Mouse (Mus musculus) MEL (cell line): ENCODE results near the gene Ano2. TPM values are rescaled to one million over a fixed set of nuclear protein-coding genes. Genes with fewer than 3 reads are reported as not detected.

Source experiments
- DNase-seq: peaks from one replicate; pipeline ENCODE4 v3.0.0; 2011; ENCODE audit warnings: low read depth, low spot score
- H3K27ac ChIP-seq: 2 replicates; pipeline ENCODE4 v1.5.1; 2012; ENCODE audit warnings: low read depth, mild to moderate bottlenecking, control low read depth, low read length, moderate library complexity; ENCODE audit not compliant: control insufficient read depth
- H3K27me3 ChIP-seq, 2 experiments: fragments of 150-350 bp in 1 of 2; sonication (generic) in 1 of 2; 2 replicates each; pipeline ENCODE4 v1.6.1; 2012; ENCODE audit warnings: low read length in 2 of 2, mild to moderate bottlenecking in 2 of 2, improper control_type of control experiment in 1 of 2, moderate library complexity in 1 of 2; ENCODE audit not compliant: insufficient read depth in 2 of 2, control insufficient read depth in 1 of 2
- H3K36me3 ChIP-seq, 2 experiments: 2 replicates each; pipeline ENCODE4 v1.6.1; 2012 to 2014; ENCODE audit warnings: low read length in 2 of 2, improper control_type of control experiment in 1 of 2, inconsistent platforms in 1 of 2, mild to moderate bottlenecking in 1 of 2; ENCODE audit not compliant: insufficient read depth in 2 of 2, control insufficient read depth in 1 of 2
- H3K4me1 ChIP-seq, 2 experiments: fragments of 150-350 bp in 1 of 2; sonication (generic) in 1 of 2; 2 replicates each; pipeline ENCODE4 v1.6.1; 2012; ENCODE audit warnings: low read length in 2 of 2, improper control_type of control experiment in 1 of 2, mild to moderate bottlenecking in 1 of 2; ENCODE audit not compliant: insufficient read depth in 2 of 2, control insufficient read depth in 1 of 2
- H3K4me3 ChIP-seq, 2 experiments: fragments of 150-350 bp in 1 of 2; sonication (generic) in 1 of 2; 2 replicates each; pipeline ENCODE4 v1.5.1; 2012; ENCODE audit warnings: low read depth in 2 of 2, low read length in 2 of 2, mild to moderate bottlenecking in 2 of 2, moderate library complexity in 2 of 2, control low read depth in 1 of 2, improper control_type of control experiment in 1 of 2; ENCODE audit not compliant: control insufficient read depth in 1 of 2, insufficient read depth in 1 of 2
- H3K79me2 ChIP-seq: 2 replicates; pipeline ENCODE4 v1.6.1; 2012; ENCODE audit warnings: mild to moderate bottlenecking, low read length, moderate library complexity; ENCODE audit not compliant: control insufficient read depth, poor library complexity, insufficient read depth
- H3K9ac ChIP-seq: 2 replicates; pipeline ENCODE4 v1.6.1; 2012; ENCODE audit warnings: low read depth, mild to moderate bottlenecking, control low read depth, low read length, moderate library complexity; ENCODE audit not compliant: control insufficient read depth, poor library complexity, severe bottlenecking
- H3K9me3 ChIP-seq: fragments of 150-350 bp; sonication (generic); replicated peaks from 2 replicates; pipeline ENCODE4 v1.6.1; 2012; ENCODE audit warnings: mild to moderate bottlenecking, low read length, improper control_type of control experiment, moderate library complexity; ENCODE audit not compliant: insufficient read depth
- BHLHE40 ChIP-seq: IDR thresholded peaks from 2 replicates; pipeline ENCODE4 v1.6.1; 2012; ENCODE audit warnings: low read depth, mild to moderate bottlenecking, inconsistent platforms, low read length, improper control_type of control experiment, borderline replicate concordance
- CHD2 ChIP-seq: IDR thresholded peaks from 2 replicates; pipeline ENCODE4 v1.6.1; 2011; ENCODE audit warnings: low read length, improper control_type of control experiment
- ELF1 ChIP-seq: IDR thresholded peaks from 2 replicates; pipeline ENCODE4 v1.6.1; 2014; ENCODE audit warnings: low read depth, mild to moderate bottlenecking, inconsistent platforms, low read length, improper control_type of control experiment, moderate library complexity
- GABPA ChIP-seq: IDR thresholded peaks from 2 replicates; pipeline ENCODE4 v1.6.1; 2012; ENCODE audit warnings: low read depth, mild to moderate bottlenecking, inconsistent platforms, low read length, improper control_type of control experiment, moderate library complexity
- GATA1 ChIP-seq: IDR thresholded peaks from 2 replicates; pipeline ENCODE4 v1.6.1; 2011; ENCODE audit warnings: low read depth, low read length, improper control_type of control experiment
- HCFC1 ChIP-seq: IDR thresholded peaks from 2 replicates; pipeline ENCODE4 v1.6.1; 2012; ENCODE audit warnings: low read depth, mild to moderate bottlenecking, inconsistent platforms, low read length, improper control_type of control experiment, moderate library complexity
- JUND ChIP-seq: IDR thresholded peaks from 2 replicates; pipeline ENCODE4 v1.6.1; 2011; ENCODE audit warnings: low read depth, mild to moderate bottlenecking, improper control_type of control experiment, low read length
- KAT2A ChIP-seq: conservative IDR thresholded peaks from 2 replicates; pipeline ENCODE4 v1.6.1; 2012; ENCODE audit warnings: low read depth, low read length, improper control_type of control experiment, inconsistent platforms
- MAFK ChIP-seq: IDR thresholded peaks from 2 replicates; pipeline ENCODE4 v1.6.1; 2011; ENCODE audit warnings: low read depth, mild to moderate bottlenecking, low read length, improper control_type of control experiment, borderline replicate concordance
- MAX ChIP-seq: IDR thresholded peaks from 2 replicates; pipeline ENCODE4 v1.6.1; 2011; ENCODE audit warnings: low read length, improper control_type of control experiment
- MAZ ChIP-seq: IDR thresholded peaks from 2 replicates; pipeline ENCODE4 v1.6.1; 2012; ENCODE audit warnings: low read depth, mild to moderate bottlenecking, inconsistent platforms, low read length, improper control_type of control experiment
- MXI1 ChIP-seq: IDR thresholded peaks from 2 replicates; pipeline ENCODE4 v1.6.1; 2011; ENCODE audit warnings: mild to moderate bottlenecking, low read depth, low read length, improper control_type of control experiment
- MYB ChIP-seq: IDR thresholded peaks from 2 replicates; pipeline ENCODE4 v1.6.1; 2011; ENCODE audit warnings: mild to moderate bottlenecking, low read depth, low read length, improper control_type of control experiment
- MYC ChIP-seq: IDR thresholded peaks from 2 replicates; pipeline ENCODE4 v1.6.1; 2011; ENCODE audit warnings: low read depth, mild to moderate bottlenecking, low read length, improper control_type of control experiment, moderate library complexity
- NELFE ChIP-seq: IDR thresholded peaks from 2 replicates; pipeline ENCODE4 v1.6.1; 2011; ENCODE audit warnings: low read depth, low read length, improper control_type of control experiment
- NRF1 ChIP-seq: IDR thresholded peaks from 2 replicates; pipeline ENCODE4 v1.6.1; 2014; ENCODE audit warnings: low read depth, mild to moderate bottlenecking, inconsistent platforms, low read length, improper control_type of control experiment, moderate library complexity; ENCODE audit not compliant: poor library complexity, insufficient read depth, severe bottlenecking
- POLR2AphosphoS2 ChIP-seq: IDR thresholded peaks from 2 replicates; pipeline ENCODE4 v1.6.1; 2011; ENCODE audit warnings: low read length, improper control_type of control experiment
- POLR2AphosphoS5 ChIP-seq: IDR thresholded peaks from 2 replicates; pipeline ENCODE4 v1.6.1; 2012; ENCODE audit warnings: low read depth, borderline replicate concordance, mild to moderate bottlenecking, inconsistent platforms, low read length, moderate library complexity, mixed read lengths
- SIN3A ChIP-seq: IDR thresholded peaks from 2 replicates; pipeline ENCODE4 v1.6.1; 2012; ENCODE audit warnings: low read length, improper control_type of control experiment, inconsistent platforms
- SMC3 ChIP-seq: IDR thresholded peaks from 2 replicates; pipeline ENCODE4 v1.6.1; 2011; ENCODE audit warnings: low read depth, low read length, improper control_type of control experiment
- TBP ChIP-seq: IDR thresholded peaks from 2 replicates; pipeline ENCODE4 v1.8.0; 2011; ENCODE audit warnings: low read depth, low read length, improper control_type of control experiment
- TCF12 ChIP-seq: IDR thresholded peaks from 2 replicates; pipeline ENCODE4 v1.6.1; 2014; ENCODE audit warnings: low read depth, mild to moderate bottlenecking, inconsistent platforms, low read length, improper control_type of control experiment, moderate library complexity
- UBTF ChIP-seq: IDR thresholded peaks from 2 replicates; pipeline ENCODE4 v1.6.1; 2012; ENCODE audit warnings: low read depth, mild to moderate bottlenecking, inconsistent platforms, low read length, improper control_type of control experiment, moderate library complexity, borderline replicate concordance; ENCODE audit not compliant: insufficient read depth
- ZC3H11A ChIP-seq: IDR thresholded peaks from 2 replicates; pipeline ENCODE4 v1.6.1; 2012; ENCODE audit warnings: low read depth, mild to moderate bottlenecking, inconsistent platforms, low read length, improper control_type of control experiment
- ZKSCAN1 ChIP-seq: IDR thresholded peaks from 2 replicates; pipeline ENCODE4 v1.6.1; 2012; ENCODE audit warnings: low read depth, mild to moderate bottlenecking, inconsistent platforms, low read length, improper control_type of control experiment, moderate library complexity
- ZMIZ1 ChIP-seq: IDR thresholded peaks from 2 replicates; pipeline ENCODE4 v1.6.1; 2012; ENCODE audit warnings: low read depth, mild to moderate bottlenecking, inconsistent platforms, low read length, improper control_type of control experiment, moderate library complexity
- polyA plus RNA-seq, 2 experiments: library from polyadenylated mRNA; stranded (reverse) in 1 of 2; unstranded in 1 of 2; fragments of >175 nt in 1 of 2; fragments of >200 nt in 1 of 2; gene quantifications; 2 replicates each; pipeline versions ENCODE4 v1.2.1 to v1.2.4; 2012; ENCODE audit warnings: low replicate concordance in 2 of 2, low read depth in 1 of 2; ENCODE audit not compliant: insufficient read length in 2 of 2, insufficient read depth in 1 of 2, missing spikeins in 1 of 2
- total RNA-seq: library from RNA; depleted of rRNA; stranded (reverse); fragments of 300-350 nt; gene quantifications from 2 replicates; pipeline ENCODE4 v1.2.3, GENCODE M21; 2012

Ano2 gene
- total and polyA plus RNA-seq, 3 experiments, result not detected

DNA sequence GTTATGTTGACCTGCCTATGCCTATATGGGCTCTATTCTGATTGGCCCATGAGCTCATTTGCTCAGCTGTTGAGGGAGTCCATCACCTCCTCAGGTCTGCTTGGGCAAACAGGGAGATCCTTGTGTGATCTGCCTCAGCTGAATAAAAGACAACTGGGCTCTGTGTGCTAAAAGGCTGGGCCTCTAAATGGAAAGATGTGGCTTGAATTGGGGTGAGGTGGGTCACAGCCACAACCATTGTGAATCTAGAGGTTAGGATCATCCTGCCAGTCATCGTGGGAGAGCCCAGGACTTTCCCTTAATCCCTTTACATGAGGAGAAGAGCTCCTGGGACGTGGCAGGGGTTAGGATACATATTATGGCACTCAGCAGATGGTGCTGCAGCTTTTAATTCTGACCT is 188.5 kb downstream of the Ano2 start:
- H3K4me3 ChIP-seq, result no peak overlapping the region
- no peaks in the 10 kb centered on the region for H3K27me3 ChIP-seq
- no peaks in the 10 kb centered on the region for H3K79me2 ChIP-seq
- no peaks in the 10 kb centered on the region for H3K36me3 ChIP-seq
- H3K9ac ChIP-seq, result no peak overlapping the region
- TF ChIP-seq NRF1 (no peak), ZKSCAN1 (no peak)
- H3K27ac ChIP-seq, result no peak overlapping the region
- H3K9me3 ChIP-seq, result no peaks in the 10 kb centered on the region
- H3K4me1 ChIP-seq, result no peaks in the 10 kb centered on the region
- DNase-seq, result no peak

DNA sequence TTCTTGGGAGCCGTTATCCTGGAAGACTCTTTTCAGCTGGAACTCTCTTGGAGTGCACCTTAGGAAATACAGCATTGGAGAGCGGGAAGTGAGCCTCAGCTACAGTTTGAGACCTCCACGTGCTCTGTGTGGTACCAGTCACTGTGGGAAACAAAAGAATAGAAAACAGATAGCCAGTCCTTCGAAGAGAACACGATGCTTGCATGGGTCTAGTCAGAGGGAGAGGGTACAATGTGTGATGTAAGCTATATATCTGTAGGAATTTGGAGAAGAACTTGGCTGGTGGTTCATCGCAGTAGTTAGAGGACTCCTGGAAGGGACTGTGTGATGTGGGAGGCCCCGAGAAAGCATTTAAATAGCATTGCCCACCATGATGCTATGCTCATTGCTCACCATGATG is 189.1 kb downstream of the Ano2 start:
- Histone ChIP-seq H3K27ac (no peak overlapping the region), H3K79me2 (no peaks in the 10 kb centered on the region), H3K36me3 (no peaks in the 10 kb centered on the region), H3K4me3 (no peak overlapping the region), H3K9ac (no peak overlapping the region), H3K4me1 (no peaks in the 10 kb centered on the region)
- DNase-seq, result no peak
- TF ChIP-seq POLR2AphosphoS5, result no peak
- TF ChIP-seq HCFC1, result no peak
- no peak for TF ChIP-seq TCF12
- no peak for TF ChIP-seq POLR2AphosphoS2
- no peak for TF ChIP-seq MAFK
- TF ChIP-seq GABPA, result no peak
- TF ChIP-seq ZKSCAN1, result no peak
- TF ChIP-seq ZC3H11A, result no peak
- no peak for TF ChIP-seq SMC3
- TF ChIP-seq JUND, result no peak
- TF ChIP-seq MYC, result no peak
- TF ChIP-seq, all 39 proteins: peak for 0
- no peaks in the 10 kb centered on the region for H3K27me3 ChIP-seq
- no peaks in the 10 kb centered on the region for H3K9me3 ChIP-seq

DNA sequence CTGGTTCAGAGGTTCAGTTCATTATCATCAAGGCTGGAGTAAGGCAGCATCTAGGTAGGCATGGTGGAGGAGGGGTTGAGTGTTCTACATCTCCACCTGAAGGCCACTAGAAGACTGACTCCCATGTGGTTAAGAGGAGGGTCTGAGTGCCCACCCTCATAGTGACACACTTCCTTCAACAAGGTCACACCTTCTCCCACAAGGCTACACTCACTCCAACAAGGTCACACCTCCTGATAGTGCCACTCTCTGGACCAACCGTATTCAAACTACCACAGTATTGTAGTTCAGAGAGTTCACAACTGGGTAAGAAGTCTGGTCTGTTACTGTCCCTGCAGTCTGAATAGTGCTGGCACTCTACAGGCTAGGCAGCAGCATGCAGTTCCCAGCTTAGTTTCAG is 198.4 kb downstream of the Ano2 start:
- H3K27me3 ChIP-seq, result no peaks in the 10 kb centered on the region
- no peak overlapping the region for H3K4me3 ChIP-seq
- H3K27ac ChIP-seq, result no peak overlapping the region
- DNase-seq, result no peak
- no peaks in the 10 kb centered on the region for H3K4me1 ChIP-seq
- no peak overlapping the region for H3K9ac ChIP-seq
- no peaks in the 10 kb centered on the region for H3K79me2 ChIP-seq
- no peaks in the 10 kb centered on the region for H3K9me3 ChIP-seq
- TF ChIP-seq CHD2 (no peak), NRF1 (no peak), ELF1 (no peak), JUND (no peak), MYB (no peak), HCFC1 (no peak), MXI1 (no peak), TBP (no peak), MAX (no peak), ZMIZ1 (no peak), GATA1 (no peak), KAT2A (no peak), BHLHE40 (no peak), TCF12 (no peak), MYC (no peak), MAZ (no peak), NELFE (no peak), UBTF (no peak), SIN3A (no peak)
- H3K36me3 ChIP-seq, result no peaks in the 10 kb centered on the region
